Mouse (Mus musculus): Measurements from ENCODE around the gene Smim20. TPM values are rescaled to one million over a fixed set of nuclear protein-coding genes. Genes with fewer than 3 reads are reported as not detected.

The Smim20 gene
- 100 to 1,000 TPM in 1 of 2 experiments, 10 to 100 TPM in 1; 97.7 to 102 TPM for total RNA-seq (2021)

DNA sequence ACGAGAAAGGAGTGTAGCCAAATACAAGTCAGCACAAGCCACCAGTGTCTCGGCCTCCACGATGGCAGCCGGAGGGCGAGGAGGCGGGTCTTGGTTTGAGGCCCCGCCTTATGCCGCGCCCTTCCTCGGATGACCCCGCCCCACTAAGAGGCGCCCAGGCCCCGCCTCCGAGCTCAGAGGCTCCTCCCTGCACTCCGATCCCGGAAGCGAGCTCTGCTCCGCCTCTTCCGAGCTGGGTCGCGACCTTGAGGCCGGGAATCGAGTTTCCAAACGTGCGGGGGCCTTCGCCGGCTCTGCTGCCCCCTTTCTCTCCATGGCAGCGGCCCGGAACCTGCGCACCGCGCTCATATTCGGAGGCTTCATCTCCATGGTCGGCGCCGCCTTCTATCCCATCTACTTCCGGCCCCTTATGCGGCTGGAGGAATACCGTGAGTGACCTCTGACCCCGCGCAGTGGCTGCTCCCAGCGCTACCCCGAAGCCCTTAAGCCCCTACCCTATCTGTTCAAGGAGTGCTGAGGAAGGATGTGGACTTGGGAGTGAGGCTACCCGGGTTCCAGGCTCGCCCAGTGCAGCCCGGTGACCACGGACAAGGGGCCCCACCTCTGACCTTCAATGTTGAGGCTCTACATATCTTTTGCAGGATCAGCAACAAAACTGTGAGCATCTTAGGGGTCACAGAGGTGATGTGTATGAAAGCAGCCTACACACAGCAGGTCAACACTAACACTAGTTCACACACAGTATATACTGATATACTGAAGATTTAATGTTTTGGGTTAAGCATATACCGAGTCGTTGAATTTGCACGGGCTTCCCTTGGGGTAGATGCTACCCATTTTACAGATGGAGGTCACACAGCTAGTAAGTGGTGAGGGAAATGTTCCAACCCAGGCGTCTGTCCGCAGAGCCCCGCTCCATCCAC lies at the start of gene Smim20:
TSS of gene Smim20 (plus strand) at position 153 of the 923 bp plus-strand sequence.
- intact Hi-C loops (cut with DNase I) = loop anchor here (5.0 kb wide), 1 partner anchor 595 kb away; no protein-coding TSS in a partner anchor

GRCm38 (mm10) chr5:53225434-53225833 lies 41.4 kb upstream of the Smim20 start:
- DNase-seq (ENCODE audit: low spot score) = no peak
- intact Hi-C loops (cut with DNase I) = no loop called here

More for the DNA sequence above, at the start of gene Smim20:
- peak; percentile 71 for DNase-seq (ENCODE audit: low spot score)

DNA sequence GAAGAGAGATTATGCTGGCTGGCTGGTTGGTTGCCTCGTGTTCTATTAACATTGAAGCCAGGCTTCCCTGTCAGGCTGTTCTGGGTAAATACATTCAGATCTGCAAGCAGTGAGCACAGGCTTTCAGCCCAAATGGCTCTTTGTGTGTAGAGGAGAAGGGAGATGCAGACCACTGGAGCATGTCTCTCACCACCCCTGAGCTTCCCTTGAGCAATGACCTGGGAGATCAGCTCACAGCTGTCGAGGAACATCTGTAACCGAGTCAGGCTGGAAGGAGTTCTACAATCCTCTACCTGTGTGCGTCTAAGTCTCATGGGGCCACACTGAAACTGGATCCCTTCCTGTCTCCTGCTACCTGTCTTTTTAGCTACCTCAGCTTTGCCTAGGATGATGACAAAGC lies 36.3 kb upstream of the Smim20 start:
- intact Hi-C loops (cut with DNase I) = no loop called here
- DNase-seq (ENCODE audit: low spot score) = no peak

GRCm38 (mm10) chr5:53235551-53235950 lies 31.3 kb upstream of the Smim20 start:
- intact Hi-C loops (cut with DNase I) = no loop called here
- DNase-seq (ENCODE audit: low spot score) = no peak

- DNase-seq (ENCODE audit: low spot score) = peak; percentile 9
- intact Hi-C loops (cut with DNase I) = no loop called here
Measured at GRCm38 (mm10) chr5:53236136-53236535, 30.7 kb upstream of the Smim20 start.

DNA sequence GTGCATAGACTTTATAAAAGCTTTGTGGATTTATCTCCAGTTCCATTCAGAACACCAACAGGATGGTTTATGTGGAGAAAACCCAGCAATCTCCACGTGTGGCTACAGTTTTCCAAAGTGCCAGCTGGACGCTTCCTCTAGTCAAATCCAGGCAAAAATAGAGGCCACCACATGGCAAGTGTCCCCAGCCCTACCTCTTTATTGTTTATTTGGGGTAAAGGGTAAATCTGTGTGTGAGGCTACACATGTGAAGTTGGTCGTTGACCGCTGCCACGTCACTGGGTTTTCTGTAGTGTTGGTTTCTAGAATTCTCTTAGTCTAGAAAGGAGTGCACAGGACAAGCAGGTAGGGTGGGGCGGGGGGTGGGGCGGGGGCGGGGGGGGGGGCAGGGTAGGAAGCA lies 30.1 kb upstream of the Smim20 start:
- intact Hi-C loops (cut with DNase I) = no loop called here
- DNase-seq (ENCODE audit: low spot score) = no peak

- intact Hi-C loops (cut with DNase I) = no loop called here
- no peak for DNase-seq (ENCODE audit: low spot score)
Measured at GRCm38 (mm10) chr5:53238761-53239160, 28.1 kb upstream of the Smim20 start.

DNA sequence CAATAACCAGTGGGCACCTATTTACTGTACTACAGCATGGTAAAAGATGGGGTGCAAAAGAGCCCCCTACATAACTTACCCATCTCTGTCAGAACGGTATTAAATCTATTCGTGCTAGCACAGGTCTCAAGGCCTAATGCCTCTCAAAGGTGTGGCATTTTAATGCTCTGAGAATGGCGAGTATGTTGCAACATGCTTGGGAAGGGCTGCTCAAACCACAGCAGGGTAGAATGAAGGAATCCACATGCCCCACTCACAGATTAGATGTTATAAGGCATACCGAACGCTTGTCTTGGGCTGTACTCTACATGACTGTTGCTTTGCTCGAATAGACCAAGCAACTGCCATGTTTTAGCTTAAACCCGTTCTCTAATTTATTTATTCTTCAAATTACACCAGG lies 27.7 kb upstream of the Smim20 start:
- DNase-seq (ENCODE audit: low spot score) = no peak
- intact Hi-C loops (cut with DNase I) = no loop called here

DNA sequence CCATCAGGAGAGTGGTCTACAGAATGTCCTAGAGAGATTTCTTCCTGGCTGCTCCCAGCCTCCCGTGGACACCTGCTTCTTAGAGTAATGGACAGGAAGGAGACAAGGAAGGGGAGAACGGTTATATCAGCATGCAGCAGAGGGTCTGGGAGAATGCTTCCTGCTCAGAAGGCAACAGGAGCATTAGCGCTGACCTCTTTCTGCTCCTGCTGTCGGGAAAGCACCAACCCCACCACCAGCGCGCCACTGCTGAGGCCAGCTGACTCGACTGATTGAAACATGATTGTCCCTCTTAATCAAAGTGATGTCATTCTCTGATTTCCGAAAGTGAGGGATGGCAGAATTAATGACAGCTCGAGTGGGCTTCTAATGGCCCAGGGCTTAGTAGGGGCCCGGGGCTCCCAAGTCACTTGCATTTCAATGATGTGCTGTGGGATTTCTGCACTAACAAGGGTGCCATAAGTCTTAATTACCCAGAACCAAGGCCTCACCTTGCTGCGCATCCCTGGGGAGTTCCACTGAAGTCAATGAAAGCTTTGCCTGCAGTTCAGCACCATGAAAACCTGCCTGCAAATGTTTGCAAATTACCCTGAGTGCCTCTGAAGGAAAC lies 26.9 kb upstream of the Smim20 start:
- intact Hi-C loops (cut with DNase I) = no loop called here
- no peak for DNase-seq (ENCODE audit: low spot score)

DNA sequence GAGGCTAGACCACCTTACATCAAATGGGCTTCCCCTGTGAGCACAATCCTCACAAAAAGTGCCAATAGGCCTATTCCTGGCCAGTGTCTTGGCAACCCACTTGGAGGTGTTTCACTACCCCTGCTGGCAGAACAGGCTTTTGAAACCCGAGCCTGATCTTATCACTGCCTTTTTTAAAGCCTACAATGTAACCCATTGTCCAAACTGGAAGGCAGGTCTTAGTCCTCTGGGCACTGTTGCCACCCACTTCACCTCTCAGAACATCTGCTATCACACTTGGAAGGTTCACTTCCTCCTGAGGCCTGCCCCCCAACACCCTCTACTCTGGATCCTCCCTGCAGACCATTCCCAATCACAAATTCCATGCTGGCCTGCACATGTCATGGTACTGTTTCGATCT lies 25.8 kb upstream of the Smim20 start:
- intact Hi-C loops (cut with DNase I) = no loop called here
- no peak for DNase-seq (ENCODE audit: low spot score)

DNA sequence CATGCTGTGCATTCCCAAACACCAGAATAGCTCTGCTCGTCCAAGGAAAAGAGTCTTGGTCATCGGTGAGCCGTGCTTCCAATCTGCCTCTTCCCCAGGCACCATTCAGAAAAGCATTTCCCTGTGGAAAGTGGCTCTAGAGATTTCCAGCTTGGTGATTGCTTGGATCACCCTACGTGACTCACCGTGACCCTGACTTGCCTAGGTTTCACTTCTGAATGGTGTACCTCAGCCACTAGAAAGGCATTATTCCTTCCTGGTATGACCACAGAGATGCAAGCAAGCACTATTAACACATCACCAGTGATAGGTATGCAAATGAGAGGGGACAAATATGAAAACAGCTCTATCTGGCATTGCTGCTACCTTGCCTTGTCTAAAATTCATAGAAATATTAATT lies 24.9 kb upstream of the Smim20 start:
- intact Hi-C loops (cut with DNase I) = no loop called here

GRCm38 (mm10) chr5:53242865-53243499 lies 23.9 kb upstream of the Smim20 start:
- DNase-seq (ENCODE audit: low spot score) = no peak
- intact Hi-C loops (cut with DNase I) = no loop called here

More for the DNA sequence above, 24.9 kb upstream of the Smim20 start:
- no peak for DNase-seq (ENCODE audit: low spot score)

DNA sequence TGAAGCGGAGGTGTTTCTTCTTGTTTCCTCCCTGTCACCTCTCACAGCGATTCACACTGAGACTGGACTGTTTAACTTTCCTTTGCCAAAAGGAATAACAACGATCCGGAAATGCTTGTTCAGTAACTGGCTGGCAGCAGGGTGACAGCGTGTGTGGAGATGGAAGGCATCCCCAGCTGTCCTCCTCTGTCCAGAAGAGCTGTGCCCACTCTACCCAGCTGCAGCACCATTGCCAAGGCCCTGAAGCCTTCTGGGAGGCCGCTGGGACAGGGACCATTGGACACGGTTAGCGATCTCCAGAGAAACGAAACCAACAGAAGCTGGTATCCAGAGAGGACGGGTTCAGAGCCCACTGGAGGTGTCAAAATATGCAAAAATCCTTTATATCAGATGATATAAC lies 22.9 kb upstream of the Smim20 start:
- intact Hi-C loops (cut with DNase I) = no loop called here
- DNase-seq (ENCODE audit: low spot score) = no peak

DNA sequence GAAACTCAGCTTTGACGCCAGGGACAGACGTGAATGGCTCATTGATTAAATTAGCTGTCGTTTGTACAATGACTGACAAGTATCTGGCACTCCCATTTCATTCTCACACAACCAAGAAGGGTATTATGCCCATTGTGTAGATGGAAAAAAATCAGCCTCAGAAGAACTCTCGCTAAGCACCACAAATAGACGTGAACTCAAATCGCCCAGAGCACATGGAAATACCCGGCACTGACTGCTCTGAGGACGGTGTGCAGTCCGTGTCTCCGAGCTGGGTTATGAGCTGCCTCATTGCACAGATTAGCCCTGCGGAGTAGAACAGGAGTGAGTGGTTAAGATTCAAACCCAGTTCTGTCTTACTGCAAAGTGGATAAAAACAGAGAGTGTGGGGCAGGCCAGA lies 18.4 kb upstream of the Smim20 start:
- intact Hi-C loops (cut with DNase I) = no loop called here
- no peak for DNase-seq (ENCODE audit: low spot score)

DNA sequence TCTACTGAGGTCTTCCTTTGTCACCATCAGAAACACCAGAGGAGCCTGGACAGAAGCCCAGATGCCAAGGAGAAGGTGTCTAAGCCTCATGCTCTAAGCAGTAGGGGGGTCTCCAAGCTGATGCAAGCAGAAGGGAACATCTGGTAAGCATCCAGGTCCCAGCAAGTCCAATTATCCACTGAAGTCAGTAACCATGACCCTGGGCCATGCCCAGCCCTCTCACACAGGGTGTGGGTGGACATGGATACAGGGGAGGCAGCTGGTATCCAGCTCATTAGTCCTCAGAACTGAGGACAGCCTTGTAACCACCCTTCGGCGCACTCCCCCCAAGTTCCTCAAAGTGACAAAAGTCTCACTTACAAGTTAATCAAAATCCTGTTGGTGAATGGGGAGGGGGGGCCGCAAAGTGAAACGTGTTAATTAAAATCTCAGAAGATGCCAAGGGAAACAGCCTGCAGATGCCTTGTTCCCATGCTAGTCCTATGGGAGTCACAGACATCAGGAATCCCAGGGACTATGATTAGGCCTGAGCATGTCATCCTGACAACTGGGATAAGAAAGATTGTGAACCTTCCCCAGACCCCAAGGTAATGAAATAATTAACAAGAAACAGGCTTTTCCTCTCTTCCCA lies 17.3 kb upstream of the Smim20 start:
- DNase-seq (ENCODE audit: low spot score) = no peak

GRCm38 (mm10) chr5:53254154-53254553 lies 12.7 kb upstream of the Smim20 start:
- no peak for DNase-seq (ENCODE audit: low spot score)
- intact Hi-C loops (cut with DNase I) = no loop called here

More for the DNA sequence above, 17.3 kb upstream of the Smim20 start:
- intact Hi-C loops (cut with DNase I) = no loop called here

GRCm38 (mm10) chr5:53254821-53255220 lies 12.1 kb upstream of the Smim20 start:
- intact Hi-C loops (cut with DNase I) = no loop called here
- no peak for DNase-seq (ENCODE audit: low spot score)

- intact Hi-C loops (cut with DNase I) = no loop called here
- no peak for DNase-seq (ENCODE audit: low spot score)
Measured at GRCm38 (mm10) chr5:53258038-53258786, 8.7 kb upstream of the Smim20 start.

GRCm38 (mm10) chr5:53259894-53260293 lies 7.0 kb upstream of the Smim20 start:
- no peak for DNase-seq (ENCODE audit: low spot score)
- intact Hi-C loops (cut with DNase I) = no loop called here

DNA sequence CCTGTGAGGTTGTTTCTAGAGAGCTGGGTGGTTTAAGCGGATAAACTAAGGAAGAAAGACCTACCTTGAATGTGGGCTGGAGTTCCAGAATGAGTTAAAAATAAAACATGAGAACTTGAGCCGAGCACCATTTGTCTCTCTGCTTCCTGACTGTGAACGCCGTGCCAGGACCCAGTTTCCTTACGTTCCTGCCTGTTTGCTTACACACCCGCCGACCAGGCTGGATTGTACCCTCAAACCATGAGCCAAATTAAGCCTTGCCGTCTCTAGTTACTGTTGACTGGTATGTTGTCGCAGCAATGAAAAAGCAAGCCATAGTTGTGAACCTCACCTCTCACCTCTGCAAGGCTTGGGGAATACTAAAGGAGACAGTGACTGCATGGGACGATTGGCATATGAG lies 4.9 kb upstream of the Smim20 start:
- no peak for DNase-seq (ENCODE audit: low spot score)
- intact Hi-C loops (cut with DNase I) = no loop called here
